Mouse (Mus musculus) spleen, adult 2 months (tissue): ENCODE measurements around the gene Stard9. TPM values are rescaled to one million over a fixed set of nuclear protein-coding genes. Genes with fewer than 3 reads are reported as not detected.
A peak's percentile ranks its signal among the peaks of the same experiment; 100 is the strongest.

ENCODE experiments used
- DNase-seq, 2 experiments: peaks; one replicate each; pipeline versions ENCODE4 v3.0.0 to v3.0.0-alpha.2; 2012 to 2021; ENCODE audit warnings: low spot score in 2 of 2, low read depth in 1 of 2
- H3K27ac ChIP-seq: fragments of 200-500 bp; 2 replicates; pipeline ENCODE4 v1.5.1; 2012; ENCODE audit warnings: low read length, inconsistent platforms; ENCODE audit not compliant: insufficient read depth
- H3K27me3 ChIP-seq: fragments of 200-500 bp; 2 replicates; pipeline ENCODE4 v1.6.1; 2012; ENCODE audit warnings: mild to moderate bottlenecking, moderate library complexity, low read length, inconsistent platforms; ENCODE audit not compliant: control insufficient read depth, insufficient read depth
- H3K36me3 ChIP-seq: fragments of 200-500 bp; 2 replicates; pipeline ENCODE4 v1.6.1; 2012; ENCODE audit warnings: mild to moderate bottlenecking, low read length, inconsistent platforms; ENCODE audit not compliant: control insufficient read depth, insufficient read depth
- H3K4me1 ChIP-seq: fragments of 200-500 bp; 2 replicates; pipeline ENCODE4 v1.6.1; 2011; ENCODE audit warnings: inconsistent platforms; ENCODE audit not compliant: control insufficient read depth, insufficient read depth, insufficient read length
- H3K4me3 ChIP-seq: fragments of 200-500 bp; 2 replicates; pipeline ENCODE4 v1.5.1; 2011; ENCODE audit warnings: mild to moderate bottlenecking, inconsistent platforms; ENCODE audit not compliant: insufficient read depth, insufficient read length; ENCODE audit errors: extremely low read depth
- CTCF ChIP-seq: fragments of 200-500 bp; IDR thresholded peaks from 2 replicates; pipeline ENCODE4 v1.5.1; 2011; ENCODE audit warnings: mild to moderate bottlenecking, inconsistent platforms; ENCODE audit not compliant: insufficient read depth, insufficient read length, insufficient replicate concordance; ENCODE audit errors: extremely low read depth
- POLR2A ChIP-seq: fragments of 200-500 bp; IDR thresholded peaks from 2 replicates; pipeline ENCODE4 v1.6.1; 2011; ENCODE audit warnings: low read depth, low read length, inconsistent platforms
- WGBS: fragments of 180-500 bp; shearing (Covaris S2); methylation state at CpG from one replicate; pipeline ENCODE4 v1.1.7; 2018; 5-methylcytosine and 5-hydroxymethylcytosine counted together
- polyA plus RNA-seq: library from polyadenylated mRNA; depleted of rRNA; stranded (reverse); fragments of >200 nt; gene quantifications from 2 replicates; pipeline ENCODE4 v1.2.3, GENCODE M21; 2012

Stard9 gene
- polyA plus RNA-seq, 1 experiment = 4.4 TPM

DNA sequence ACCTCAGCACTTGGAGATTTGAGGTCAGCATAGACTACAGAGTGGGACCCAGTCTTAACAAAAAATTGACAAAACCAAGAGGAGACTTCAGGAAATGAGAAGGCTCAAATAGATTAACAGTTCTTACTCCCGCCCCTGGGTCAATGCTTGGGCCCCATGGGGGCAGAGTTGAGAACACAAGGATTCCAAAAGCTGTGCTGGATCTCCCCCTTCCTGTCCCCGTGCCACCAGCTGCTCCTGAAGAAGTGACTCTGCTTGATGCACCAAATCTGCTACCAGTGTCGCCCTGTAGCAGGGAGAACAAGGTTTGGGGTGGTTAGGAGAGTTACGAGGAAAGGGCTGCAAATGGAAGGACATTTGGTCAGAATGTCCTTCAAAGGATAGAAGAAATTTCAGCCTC is 94.7 kb downstream of the Stard9 start:
- no peaks in the 10 kb centered on the region for H3K27me3 ChIP-seq
- TF ChIP-seq POLR2A = no peak
- TF ChIP-seq CTCF = no peak
- no peak overlapping the region for H3K4me3 ChIP-seq
- WGBS = 75% methylated on average over 4 of the region's 4 CpGs
- H3K4me1 ChIP-seq = no peaks in the 10 kb centered on the region
- no peak overlapping the region for H3K27ac ChIP-seq
- DNase-seq = no peak
- peaks cover 68% of the 10 kb centered on the region for H3K36me3 ChIP-seq

DNA sequence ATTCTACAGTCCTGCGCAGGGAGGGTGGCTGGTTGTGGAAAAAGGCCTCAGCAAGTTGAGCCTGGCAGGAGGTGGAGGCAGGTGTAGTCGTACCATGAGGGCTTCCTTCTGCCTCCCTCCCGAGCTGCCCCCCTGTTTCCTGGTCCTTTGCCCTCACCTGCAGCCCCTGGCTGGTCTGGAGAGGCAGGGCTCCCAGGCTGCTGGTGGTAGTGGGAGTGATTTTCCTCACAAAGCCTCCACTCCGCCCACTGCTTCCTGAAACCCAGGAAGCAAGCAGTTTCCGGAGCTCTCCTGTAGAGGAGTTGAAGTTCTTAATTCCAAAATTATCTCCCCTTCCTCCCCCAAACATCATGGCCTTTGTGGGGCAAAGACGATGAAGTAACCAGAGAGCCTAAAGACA is 95.3 kb downstream of the Stard9 start:
- H3K4me1 ChIP-seq = no peaks in the 10 kb centered on the region
- WGBS = 55% methylated on average over 6 of the region's 6 CpGs
- H3K4me3 ChIP-seq = no peak overlapping the region
- no peak overlapping the region for H3K27ac ChIP-seq
- DNase-seq = no peak
- TF ChIP-seq CTCF (no peak), POLR2A (no peak)
- H3K36me3 ChIP-seq = peaks cover 63% of the 10 kb centered on the region
- H3K27me3 ChIP-seq = no peaks in the 10 kb centered on the region

DNA sequence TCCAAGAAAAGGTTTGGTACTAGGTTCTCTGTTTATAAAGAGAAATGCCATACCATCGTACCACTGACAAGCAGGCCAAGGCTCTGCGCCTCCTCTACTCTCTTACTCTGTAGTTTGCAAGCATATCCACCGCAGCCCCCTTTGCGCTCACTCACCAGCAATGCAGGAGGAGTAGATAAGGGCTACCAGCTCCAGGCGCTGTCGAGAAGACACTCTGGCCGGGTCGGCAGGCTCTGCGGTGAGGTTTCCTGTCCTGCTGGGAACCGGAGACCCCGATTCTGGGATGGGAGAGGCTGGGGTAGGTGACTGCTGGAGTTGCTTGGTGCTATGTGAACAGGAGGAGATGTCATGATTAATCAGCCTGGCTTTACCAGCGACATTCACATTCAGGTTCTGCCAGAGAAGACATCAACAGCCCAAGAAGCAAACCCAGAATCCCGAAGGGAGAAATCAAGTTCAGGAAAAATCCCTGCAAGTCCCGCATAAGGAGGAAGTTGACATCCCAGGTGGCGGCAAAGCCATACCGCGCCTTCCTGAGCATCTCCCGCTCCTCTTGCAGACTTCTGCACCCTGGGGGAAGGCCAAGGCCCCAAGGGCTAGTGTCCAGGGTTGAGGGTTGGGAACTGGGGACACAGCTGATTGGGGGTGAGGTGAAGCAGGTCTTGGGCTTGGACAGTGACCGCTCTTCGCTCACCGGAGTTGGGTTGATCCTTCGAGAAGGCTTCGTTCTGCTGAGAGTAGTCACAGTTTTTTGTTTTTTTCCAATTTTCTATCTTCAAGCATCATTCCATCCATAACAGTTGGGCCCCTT is 101.1 kb downstream of the Stard9 start:
- Histone ChIP-seq H3K36me3 (peaks cover 21% of the 10 kb centered on the region), H3K4me1 (peaks cover 13% of the 10 kb centered on the region; the same call in 1 of the 2 replicates), H3K4me3 (peak overlapping the region; percentile 96), H3K27ac (no peak overlapping the region), H3K27me3 (no peaks in the 10 kb centered on the region)
- DNase-seq = no peak
- TF ChIP-seq CTCF = no peak
- no peak for TF ChIP-seq POLR2A
- WGBS = 27% methylated on average over 23 of the region's 23 CpGs

DNA sequence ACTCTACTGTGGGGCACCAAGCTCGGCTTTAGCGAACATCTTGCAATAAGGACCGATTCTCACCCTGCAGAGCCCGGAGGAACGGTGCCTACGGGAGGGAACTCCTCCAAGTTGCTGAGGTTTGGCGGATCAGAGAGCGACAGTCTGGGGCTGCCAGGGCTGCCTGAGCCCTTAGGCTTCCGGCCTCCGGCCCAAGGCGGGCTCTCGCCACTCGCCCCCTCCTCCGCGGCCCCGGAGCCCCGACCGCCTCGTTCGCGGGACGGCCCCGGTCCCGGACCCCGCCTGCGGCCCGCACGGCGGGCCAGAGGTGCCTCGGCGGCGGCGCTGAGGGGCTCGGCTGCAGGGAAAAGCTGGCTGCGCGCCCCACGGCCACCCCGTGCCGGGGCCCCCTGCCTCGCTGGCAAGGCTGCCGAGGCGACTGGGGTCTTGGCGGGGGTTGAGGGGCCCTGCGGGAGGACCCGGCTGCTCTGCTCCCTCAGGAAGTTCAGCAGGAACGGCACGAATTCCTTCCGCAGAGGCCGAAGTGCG is 101.8 kb downstream of the Stard9 start:
- Histone ChIP-seq H3K4me3 (peak overlapping the region; percentile 96), H3K36me3 (peaks cover 16% of the 10 kb centered on the region), H3K27me3 (no peaks in the 10 kb centered on the region), H3K4me1 (peaks cover 13% of the 10 kb centered on the region; the same call in 1 of the 2 replicates), H3K27ac (peak overlapping the region; percentile 67; the same call in 1 of the 2 replicates)
- WGBS = under 1% methylated on average over 49 of the region's 50 CpGs
- TF ChIP-seq POLR2A = no peak
- TF ChIP-seq CTCF = no peak
- DNase-seq = peak in 1 of 2 experiments; percentile 11

DNA sequence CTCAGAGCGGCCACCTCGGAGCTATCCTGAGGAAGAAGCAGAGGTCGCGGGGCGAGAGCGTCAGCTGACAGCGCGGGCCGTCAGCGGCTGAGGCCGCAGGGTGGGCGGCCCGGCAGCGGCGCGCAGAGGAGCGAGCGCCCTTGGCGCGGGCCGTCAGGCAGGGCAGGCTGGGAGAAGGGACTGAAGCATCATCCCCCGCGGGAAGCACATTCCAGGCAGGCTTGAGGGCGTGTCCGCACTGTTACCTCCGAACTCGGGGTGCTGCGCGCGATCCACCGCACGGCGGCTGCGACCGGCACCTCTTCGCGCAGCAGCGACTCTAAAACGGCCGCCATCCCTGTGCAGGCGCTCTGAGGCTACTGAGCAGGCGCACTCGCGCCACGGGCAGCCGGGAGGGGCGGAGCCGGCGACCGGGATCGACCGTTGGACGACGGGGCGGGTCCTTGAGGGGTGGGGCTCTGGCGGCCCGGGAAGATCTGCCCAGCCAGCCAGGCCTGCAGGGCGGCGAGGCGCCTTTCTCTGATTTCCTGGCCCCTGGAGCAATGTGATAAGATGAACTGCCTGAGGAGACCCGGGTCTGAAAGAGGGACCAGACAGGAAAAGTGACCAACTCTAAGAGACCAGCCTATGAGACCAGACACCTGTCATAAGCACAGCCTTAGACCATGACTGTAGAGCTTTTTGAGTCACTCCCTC is 102.4 kb downstream of the Stard9 start:
- peak overlapping the region; percentile 96 for H3K4me3 ChIP-seq
- no peaks in the 10 kb centered on the region for H3K27me3 ChIP-seq
- WGBS = 1% methylated on average over 60 of the region's 61 CpGs
- peaks cover 13% of the 10 kb centered on the region; the same call in 1 of the 2 replicates for H3K4me1 ChIP-seq
- DNase-seq = peak; percentile 79 to 92
- TF ChIP-seq POLR2A = peak; percentile 85
- no peak for TF ChIP-seq CTCF
- H3K36me3 ChIP-seq = peaks cover 11% of the 10 kb centered on the region
- H3K27ac ChIP-seq = peak overlapping the region; percentile 67

DNA sequence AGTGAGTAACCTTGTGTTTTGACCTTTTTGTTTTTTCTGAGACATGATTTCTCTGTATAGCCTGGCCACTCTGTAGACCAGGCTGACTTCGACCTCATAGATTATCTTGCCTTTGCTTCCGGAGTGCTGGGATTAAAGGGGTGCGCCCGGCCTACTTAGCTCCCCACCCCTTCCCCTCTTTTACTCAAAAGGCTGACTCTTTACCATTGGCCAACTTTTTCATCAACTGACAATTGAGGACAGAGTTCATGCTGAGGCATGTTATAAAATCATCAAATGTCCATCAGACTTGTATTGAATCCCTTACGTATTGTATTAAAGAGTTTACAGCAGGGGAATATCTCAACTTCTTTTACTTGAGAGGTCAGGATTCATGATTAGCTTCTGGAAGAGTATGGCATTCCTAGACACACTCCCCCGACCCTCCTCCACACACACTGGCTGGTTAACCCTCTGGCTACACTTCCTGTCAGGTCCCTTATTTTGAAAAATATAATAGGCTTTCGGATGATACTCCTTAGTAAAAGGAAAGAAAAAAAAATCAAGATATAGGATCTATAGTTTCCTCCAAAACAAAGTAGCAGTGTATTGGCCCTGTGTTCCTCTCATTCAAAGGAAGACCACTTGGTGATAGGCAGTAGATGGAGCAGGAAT is 103.1 kb downstream of the Stard9 start:
- no peak for DNase-seq

More for the DNA sequence above, 103.1 kb downstream of the Stard9 start:
- no peak overlapping the region for H3K4me3 ChIP-seq
- H3K36me3 ChIP-seq = peaks cover 5% of the 10 kb centered on the region; the same call in 1 of the 2 replicates
- 47% methylated on average over 7 of the region's 7 CpGs for WGBS
- TF ChIP-seq CTCF = no peak
- no peak for TF ChIP-seq POLR2A
- H3K27me3 ChIP-seq = no peaks in the 10 kb centered on the region
- peaks cover 13% of the 10 kb centered on the region; the same call in 1 of the 2 replicates for H3K4me1 ChIP-seq
- no peak overlapping the region for H3K27ac ChIP-seq
